Mouse (Mus musculus): Measurements from ENCODE around the gene Map2. TPM values are rescaled to one million over a fixed set of nuclear protein-coding genes. Genes with fewer than 3 reads are reported as not detected.
A peak's percentile ranks its signal among the peaks of the same experiment; 100 is the strongest.

Map2 gene
- total RNA-seq (2021), result 1 to 10 TPM; 4.0 to 5.2 TPM
- long read RNA-seq, experiment 1, partial matches to known transcripts, result 0 of 1 reads
- long read RNA-seq, experiment 1, other reads (novel, unspliced or antisense), result 1 of 1 reads
- long read RNA-seq, experiment 2, partial matches to known transcripts, result 1 of 2 reads
- long read RNA-seq, experiment 2, other reads (novel, unspliced or antisense), result 1 of 2 reads

DNA sequence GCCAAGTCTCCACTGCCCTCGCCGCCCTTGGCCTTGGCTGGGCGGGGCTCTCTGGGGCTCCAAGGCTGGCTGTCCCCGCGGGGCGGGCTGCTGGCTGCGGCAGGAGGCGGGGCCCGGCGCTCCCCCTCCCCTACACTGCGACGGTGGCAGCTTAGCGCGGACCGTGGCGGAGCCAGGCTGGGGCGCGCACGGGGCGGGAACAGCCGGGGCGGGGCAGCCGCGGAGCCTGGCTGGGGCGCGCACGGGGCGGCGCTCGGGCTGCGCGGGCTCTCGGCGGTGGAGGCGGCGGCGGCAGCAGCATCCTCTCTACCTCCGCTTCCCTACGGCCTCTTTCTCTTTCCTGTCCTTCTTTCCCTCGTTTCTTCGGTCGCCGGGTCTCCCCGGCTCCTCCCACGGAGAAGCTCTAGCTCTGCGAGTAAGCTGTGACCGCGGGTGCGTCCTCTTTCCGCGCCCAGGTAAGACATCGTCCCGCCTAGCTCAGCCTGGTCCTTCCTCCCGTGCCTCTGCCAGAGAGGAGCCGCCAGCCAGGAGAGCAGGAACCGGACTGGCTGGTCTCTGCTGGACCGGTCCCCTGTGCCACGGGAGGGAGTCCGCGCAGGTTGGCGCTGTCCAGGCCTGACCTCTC lies at the start of gene Map2:
Map2 (plus strand) TSS at position 233 of the 625 bp plus-strand sequence.
- DNase-seq, result peak; percentile 82
- intact Hi-C loops (cut with DNase I; ENCODE audit: low total_unique reads), result no loop called here

DNA sequence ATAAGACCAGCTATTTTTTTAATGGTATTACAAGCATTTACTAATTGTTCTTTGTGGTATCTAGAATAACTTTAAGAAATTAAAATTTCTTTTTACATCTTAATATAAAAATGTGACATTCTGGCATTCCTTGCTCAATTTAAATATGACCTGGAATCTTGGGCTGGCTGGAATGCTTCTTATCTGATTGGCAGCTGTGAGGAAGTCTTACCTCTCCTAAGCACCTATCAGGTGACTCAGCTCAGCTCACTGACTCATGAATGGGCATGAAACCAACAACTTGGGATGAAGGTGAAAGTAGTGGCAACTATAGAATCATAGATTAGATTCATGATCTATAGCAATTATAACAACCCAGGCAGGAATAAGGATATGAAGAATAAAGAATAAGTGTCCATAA lies 42.1 kb upstream of the Map2 start:
- intact Hi-C loops (cut with DNase I; ENCODE audit: low total_unique reads), result no loop called here
- DNase-seq, result no peak

DNA sequence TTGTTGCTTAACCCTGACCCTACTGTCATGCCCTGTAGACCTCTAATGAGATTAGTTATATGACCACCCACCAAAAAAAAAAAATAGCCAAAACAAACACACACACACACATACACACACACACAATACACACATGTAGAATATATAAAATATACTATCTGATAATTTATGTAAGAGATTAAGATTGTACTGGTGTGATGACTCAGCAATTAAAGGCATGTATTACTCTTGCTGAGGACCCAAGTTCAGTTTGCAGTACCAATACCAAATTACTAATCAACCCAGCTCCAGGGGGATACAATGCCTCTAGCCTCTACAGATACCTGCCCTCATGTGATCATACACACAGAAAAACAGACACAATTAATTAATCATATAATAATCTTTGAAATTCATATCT lies 39.7 kb upstream of the Map2 start:
- no peak for DNase-seq
- intact Hi-C loops (cut with DNase I; ENCODE audit: low total_unique reads), result no loop called here

DNA sequence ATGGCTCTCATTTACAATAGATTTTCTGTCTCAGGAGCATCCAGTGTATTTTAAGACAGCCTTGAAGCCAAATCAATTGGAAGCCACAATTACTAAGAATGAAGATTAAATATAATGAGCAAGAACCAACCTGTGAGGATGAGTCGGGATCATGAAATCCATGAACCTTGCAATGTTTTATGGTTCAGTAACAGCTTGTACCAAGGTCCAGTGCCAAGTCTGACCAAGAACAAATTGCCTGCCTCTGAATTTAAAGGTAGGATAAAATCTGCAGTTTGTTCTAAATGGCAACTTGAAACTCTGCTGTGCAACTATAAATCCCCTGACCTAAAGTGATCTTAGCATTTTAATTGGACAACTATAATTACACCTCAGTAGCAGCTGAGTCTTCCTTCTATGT lies 34.4 kb upstream of the Map2 start:
- intact Hi-C loops (cut with DNase I; ENCODE audit: low total_unique reads), result no loop called here
- no peak for DNase-seq

DNA sequence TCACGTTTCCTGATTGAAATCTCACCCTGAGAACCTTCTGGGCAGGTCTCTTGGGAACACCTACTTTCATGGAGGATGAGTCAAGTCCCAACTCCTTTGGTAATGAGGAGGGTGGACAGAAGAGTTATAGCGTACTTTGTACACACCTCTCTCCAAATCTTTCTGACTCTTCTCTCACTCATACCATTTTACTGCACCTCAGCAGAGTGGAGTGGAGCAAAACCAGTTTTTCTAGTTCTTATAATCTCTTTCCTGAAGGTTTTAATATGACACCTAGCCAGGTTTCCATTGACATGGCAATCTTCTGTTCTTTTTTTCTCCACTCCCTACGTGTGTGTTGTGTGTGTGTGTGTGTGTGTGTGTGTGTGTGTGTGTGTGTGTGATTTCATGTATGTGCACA lies 29.9 kb upstream of the Map2 start:
- DNase-seq, result no peak
- intact Hi-C loops (cut with DNase I; ENCODE audit: low total_unique reads), result no loop called here

DNA sequence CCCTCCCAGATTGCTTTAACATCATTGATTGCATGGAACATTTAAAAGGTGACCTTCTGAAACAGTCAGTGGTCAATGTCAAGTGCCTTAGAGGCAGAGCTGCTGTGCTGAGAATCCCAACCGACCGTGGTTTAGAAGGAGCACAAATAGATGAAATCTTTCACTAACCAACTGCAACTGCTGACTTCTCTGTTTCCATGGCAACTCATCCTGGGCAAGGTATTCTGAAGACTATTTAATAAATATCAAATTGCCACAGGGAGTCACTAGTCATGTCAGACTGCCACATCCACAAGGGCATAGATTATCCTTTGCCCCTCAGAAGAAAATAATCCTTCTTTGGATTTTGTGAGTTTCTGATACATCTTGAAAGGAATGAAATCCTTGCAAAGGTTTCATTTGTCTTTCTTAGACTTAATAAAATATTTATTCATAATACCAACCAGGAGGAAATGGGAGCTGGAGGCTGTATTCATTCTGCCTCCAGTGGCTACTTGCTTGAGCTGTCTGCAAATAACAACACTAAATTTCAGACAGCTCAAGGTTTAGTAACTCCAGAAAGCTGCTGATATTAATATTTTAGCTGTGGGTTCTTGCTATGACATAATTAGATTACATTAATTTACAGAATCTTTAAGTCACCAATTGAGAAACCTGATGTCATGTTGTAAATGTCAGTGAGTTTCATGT lies 26.1 kb upstream of the Map2 start:
- intact Hi-C loops (cut with DNase I; ENCODE audit: low total_unique reads), result no loop called here
- no peak for DNase-seq

DNA sequence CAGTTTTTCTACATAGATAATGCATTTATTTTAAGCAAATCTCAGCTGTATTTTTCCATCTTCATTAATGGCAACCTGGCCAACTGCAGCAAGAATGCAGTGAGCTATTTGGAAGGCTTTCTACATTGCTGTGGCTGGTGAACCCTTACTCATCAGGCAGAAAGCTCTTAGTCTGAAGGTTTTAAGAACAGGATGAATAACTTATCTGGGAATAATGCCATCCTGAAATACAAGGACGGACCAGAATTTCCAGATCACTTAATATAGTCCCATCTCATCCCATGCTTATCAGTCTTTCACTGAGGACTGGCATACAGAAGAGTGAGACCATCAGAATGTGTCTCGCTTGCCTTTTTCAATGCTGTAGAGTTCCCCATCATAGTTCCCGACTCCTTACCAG lies 24.3 kb upstream of the Map2 start:
- intact Hi-C loops (cut with DNase I; ENCODE audit: low total_unique reads), result no loop called here
- no peak for DNase-seq

DNA sequence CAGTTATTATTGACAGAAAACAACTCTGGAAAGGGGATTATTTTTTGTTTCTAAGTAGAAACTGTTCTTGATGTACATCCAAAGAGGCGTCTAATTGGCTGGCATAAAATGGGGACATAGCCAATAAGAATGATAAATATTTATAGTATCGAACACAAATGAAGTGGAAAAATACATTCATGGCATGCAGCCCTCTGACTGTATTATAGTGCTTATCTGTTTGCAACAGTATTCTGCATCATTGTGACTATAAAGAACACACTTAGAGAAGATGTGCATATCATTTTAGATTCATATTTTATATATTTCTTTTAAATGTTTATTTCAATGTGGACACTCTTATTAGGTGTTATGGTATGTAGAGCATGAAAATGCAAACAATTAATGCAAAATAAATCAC lies 17.9 kb upstream of the Map2 start:
- intact Hi-C loops (cut with DNase I; ENCODE audit: low total_unique reads), result no loop called here
- no peak for DNase-seq

DNA sequence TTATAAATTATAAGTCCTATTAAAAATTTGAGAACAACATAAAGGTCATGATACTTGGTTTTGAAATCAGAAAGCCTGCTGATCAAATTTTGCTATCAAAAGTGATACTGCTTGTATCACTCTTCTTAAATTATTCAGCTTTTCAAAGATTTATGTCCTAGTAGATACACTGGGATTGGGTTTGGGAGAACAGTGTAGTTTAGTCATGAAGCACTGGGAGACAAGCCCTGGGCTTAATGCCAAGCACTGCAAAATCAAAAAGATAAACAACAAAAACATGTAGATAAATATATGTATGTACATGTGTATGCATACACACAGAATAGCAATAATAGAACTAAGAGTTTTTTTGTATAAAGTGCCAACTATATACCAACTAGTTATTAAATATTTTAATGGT lies 17.5 kb upstream of the Map2 start:
- no peak for DNase-seq
- intact Hi-C loops (cut with DNase I; ENCODE audit: low total_unique reads), result no loop called here

DNA sequence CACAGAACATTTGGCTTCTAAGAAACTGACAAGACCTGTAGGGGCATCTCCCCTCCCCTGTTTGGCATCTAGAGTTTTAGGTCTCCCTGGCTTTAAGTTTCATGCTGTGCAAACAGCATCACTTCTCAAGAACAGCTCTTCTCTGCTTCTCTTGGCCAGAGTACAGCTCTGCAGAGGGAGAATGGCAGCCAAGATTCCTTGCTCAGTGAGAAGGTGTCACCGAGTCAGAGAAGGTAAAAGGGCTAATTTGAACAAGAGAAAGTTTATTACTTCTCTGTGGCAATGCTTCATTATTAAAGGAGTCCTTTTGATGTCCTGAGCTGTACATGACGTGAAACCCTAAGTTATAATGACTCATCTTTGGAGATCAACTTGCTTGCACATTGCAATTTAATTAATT lies 10.4 kb upstream of the Map2 start:
- no peak for DNase-seq
- intact Hi-C loops (cut with DNase I; ENCODE audit: low total_unique reads), result no loop called here

DNA sequence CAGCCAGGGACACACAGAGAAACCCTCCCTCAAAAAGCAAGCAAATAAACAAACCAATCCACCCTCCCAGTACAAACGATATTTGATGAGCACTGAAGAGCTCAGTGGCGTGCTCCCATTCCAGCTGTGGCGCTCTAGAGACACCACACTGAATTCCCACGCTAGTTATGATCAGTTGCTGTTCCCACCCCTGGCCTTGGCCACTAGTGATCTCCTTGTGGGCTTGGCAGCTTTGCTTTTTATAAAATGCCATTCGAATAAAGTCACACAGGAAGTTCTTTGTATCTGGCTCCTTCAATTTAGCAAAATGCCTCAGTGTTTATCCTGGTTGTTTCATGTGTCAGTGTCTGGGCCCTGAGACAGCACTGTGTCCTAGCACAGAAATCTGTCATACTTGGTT lies 6.4 kb upstream of the Map2 start:
- no peak for DNase-seq
- intact Hi-C loops (cut with DNase I; ENCODE audit: low total_unique reads), result no loop called here

DNA sequence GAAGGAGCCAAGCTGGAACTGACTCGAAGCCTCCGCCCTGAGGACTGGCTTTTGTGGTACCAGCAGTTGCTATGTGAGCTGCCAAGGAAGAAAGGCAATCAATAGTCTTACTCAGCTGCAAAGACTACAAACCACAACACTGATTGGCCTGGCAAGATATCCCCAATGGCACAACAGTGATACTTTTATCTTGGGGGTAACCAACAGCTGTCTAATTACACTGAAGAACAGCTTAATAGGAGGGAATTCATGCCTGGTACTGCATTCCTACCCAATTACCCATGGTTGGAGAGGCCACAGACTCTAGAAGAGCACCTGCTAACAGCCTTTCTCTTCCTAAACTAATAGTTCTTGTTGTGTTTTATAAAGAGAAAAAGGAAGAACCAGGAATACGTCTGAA lies 2.9 kb upstream of the Map2 start:
- intact Hi-C loops (cut with DNase I; ENCODE audit: low total_unique reads), result no loop called here
- DNase-seq, result no peak

DNA sequence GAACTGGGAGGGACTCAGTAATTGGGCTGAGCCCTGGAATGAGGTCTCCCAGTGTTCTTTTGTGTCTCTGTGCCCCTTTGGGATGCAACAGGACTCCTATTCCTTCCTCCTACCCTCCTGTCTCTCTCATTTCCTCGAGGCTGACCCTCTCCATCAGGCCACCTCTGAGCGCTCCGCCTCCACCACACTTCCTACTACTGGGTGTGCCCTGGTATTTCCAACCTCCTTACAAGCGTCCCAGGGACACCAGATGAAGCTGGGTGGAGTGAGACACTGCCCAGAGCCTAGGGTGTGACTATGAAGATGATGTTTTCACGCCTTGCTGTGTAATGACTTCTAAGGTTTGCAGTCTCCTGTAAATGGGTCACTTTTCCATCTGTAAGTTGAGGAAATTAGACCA lies 1.4 kb upstream of the Map2 start:
- no peak for DNase-seq
- intact Hi-C loops (cut with DNase I; ENCODE audit: low total_unique reads), result no loop called here

DNA sequence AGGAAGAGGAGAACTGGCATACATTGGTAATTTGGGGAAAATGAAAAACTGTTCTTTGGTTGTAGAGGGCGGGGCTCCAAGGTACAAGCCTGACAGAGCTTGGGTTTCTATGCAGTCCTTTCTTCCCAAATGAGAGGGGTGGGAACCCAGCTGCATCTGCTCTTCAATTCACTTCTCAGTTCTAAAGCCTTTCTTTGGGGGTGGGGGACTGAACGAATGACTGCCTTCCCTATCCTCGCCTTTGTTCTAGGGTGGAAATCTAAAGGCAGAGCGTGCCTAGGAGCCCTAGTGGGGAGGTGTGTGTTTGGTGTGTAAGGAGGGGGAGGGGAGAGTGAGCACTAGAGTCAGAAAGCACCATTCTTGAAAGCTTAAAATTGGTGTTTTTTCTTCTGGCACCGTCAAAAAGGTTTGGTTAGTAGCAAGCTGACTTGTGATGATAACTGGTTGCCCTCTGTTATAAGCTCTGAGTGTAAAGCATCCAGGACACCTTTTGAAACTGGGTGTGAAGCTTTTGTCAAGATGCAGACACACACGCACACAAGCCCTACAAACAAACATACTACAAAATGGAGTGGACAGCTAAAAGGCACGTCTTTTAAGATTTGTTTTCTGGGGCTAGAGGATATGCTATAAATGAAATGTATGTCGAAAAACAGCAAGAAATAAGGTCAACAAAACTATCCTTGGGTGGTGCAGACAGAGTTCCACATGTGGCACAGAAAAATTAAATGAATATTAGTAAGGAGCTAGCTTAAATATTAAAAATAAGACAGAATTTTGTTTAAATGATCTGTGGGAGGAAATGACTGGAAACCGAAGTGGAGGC lies 1.2 kb downstream of the Map2 start:
- DNase-seq, result no peak
- intact Hi-C loops (cut with DNase I; ENCODE audit: low total_unique reads), result no loop called here

DNA sequence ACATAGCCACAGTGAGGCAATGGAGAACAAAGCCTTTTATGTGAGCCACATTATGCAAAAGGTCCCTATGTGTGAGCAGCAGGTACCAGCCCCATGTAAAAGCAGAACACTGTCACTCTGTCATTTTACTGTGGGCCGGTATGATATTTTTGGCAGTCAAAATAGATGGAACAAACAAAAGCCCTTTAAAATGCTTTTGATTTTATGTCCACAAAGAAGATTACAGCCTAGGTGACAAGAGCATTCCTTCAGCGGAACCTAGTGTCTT lies 1.7 kb downstream of the Map2 start:
- no peak for DNase-seq

DNA sequence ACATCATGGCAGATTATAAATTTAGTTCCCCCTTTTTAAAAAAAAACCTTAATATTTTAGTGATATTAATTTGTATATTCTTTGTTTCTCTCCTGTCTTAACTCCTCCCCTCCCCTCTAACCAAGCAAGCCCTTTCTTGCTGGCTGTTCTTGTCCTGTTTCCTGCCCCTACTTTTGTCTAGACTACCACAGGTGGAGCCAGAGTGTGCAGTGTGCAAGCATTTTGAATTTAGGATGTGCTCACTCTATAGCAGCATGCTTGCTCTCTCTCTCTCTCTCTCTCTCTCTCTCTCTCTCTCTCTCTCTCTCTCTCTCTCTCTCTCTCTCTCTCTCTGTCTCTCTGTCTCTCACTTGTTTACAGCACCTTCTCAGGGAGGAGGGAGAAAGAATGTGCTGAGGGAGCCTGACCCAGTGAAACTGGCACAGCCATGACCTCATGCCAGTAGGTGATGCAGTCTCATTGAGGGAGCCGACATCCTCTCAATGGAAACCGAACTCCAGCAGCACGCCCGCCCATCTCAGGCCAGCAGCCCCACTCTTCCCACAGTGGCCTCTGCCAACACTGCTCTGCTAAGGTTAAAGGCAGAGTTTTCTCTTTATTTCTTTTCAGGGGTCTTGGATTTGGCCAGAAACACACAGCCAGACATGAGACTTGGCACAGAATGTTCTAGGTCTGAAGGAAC lies 2.6 kb downstream of the Map2 start:
- DNase-seq, result no peak
- intact Hi-C loops (cut with DNase I; ENCODE audit: low total_unique reads), result no loop called here

More for the DNA sequence above, 1.7 kb downstream of the Map2 start:
- intact Hi-C loops (cut with DNase I; ENCODE audit: low total_unique reads), result no loop called here

DNA sequence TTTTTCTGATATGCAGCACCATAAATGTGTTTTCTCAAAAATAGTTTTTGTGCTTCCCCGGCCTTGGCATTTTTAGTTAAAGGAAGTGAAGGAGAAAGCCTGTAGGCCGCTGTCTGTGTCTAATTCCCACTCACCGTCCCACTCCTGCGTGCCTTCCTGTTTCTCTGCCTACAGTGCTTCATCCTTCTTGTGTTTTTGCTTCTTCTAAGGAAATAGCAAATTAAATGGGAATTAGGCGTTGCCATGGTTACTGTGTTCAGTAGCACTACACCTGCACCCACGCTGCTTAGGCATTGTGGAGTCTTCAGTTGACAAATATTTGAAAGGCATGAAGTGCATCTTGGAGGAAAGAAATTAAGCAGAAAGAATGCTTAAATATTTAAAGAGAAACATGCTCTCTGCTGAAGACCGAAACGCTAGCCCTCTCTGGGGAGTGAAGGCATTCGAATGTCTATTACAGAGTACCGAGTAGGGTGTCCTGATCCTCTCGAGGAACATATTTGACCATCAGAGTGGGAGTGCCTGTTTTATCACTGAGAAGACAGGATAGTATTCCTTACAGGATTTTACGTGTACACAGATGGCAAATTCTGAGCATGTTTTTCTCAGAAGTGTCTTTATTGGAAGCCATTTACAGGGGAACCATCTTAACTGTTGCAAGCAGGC lies 12.1 kb downstream of the Map2 start:
- DNase-seq, result no peak
- intact Hi-C loops (cut with DNase I; ENCODE audit: low total_unique reads), result no loop called here

DNA sequence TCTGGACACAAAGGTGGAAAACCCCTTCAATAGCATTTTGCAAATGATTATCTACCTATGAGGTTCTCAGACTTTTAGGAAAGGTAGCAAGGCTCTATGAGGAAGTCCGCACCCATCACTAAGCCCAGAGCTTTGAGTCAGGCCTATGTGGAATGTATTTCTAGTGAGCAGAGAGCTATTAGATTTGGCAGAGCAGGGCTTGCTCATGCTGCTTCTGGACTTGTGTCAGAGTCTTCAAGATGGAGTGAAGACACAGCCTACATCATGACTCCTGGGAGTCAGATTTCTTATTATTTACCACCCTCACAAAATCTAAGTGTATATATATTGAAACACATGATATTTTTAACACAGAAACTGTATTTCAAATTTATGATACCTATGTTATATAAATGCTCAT lies 17.3 kb downstream of the Map2 start:
- intact Hi-C loops (cut with DNase I; ENCODE audit: low total_unique reads), result no loop called here
- no peak for DNase-seq

DNA sequence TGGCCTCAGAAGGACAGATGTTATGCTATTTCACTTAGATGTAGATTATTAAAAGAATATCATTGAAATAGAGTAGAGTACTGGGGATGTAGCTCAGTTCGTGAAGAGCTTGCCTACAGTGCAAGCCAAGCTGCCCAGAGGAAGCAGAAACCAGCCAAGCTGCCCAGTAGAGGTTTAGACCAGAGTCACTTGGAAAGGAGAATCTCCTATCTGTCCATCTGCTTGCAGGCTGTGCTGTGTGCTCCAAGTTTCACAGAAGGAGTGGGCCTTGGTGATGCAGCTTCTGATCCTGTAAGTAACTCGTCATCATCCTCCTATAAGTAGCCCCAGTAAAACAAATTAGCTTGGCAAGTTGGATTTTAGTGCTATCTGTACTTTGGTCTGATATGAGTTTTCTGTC lies 17.8 kb downstream of the Map2 start:
- intact Hi-C loops (cut with DNase I; ENCODE audit: low total_unique reads), result no loop called here

More for the DNA sequence above, 17.8 kb downstream of the Map2 start:
- no peak for DNase-seq

Measured in gastrocnemius, postnatal 14 days (tissue).